Mouse (Mus musculus) forebrain, embryonic 14.5 days (tissue): ENCODE data around the gene Itgb2l. TPM values are rescaled to one million over a fixed set of nuclear protein-coding genes. Genes with fewer than 3 reads are reported as not detected.

Experiments
- ATAC-seq: fragments of 200-750 bp; cut with Nextera tagmentation; 2 replicates; pipeline ENCODE4 v1.8.0; 2017; ENCODE audit warnings: mild to moderate bottlenecking, moderate library complexity
- DNase-seq: peaks from one replicate; pipeline ENCODE4 v3.0.0-alpha.2; 2015; ENCODE audit warnings: low spot score
- H3K27ac ChIP-seq: fragments of 300-500 bp; sonication (generic); 2 replicates; pipeline ENCODE4 v1.5.1; 2014; ENCODE audit warnings: low read depth, mild to moderate bottlenecking, control low read depth, low read length, moderate library complexity
- H3K27me3 ChIP-seq: fragments of 300-500 bp; sonication (generic); replicated peaks from 2 replicates; pipeline ENCODE4 v1.6.1; 2014; ENCODE audit warnings: low read length, control low read depth, mixed read lengths; ENCODE audit not compliant: control insufficient read depth, insufficient read depth
- H3K36me3 ChIP-seq: fragments of 300-500 bp; sonication (generic); 2 replicates; pipeline ENCODE4 v1.6.1; 2014; ENCODE audit warnings: low read length, control low read depth; ENCODE audit not compliant: control insufficient read depth, insufficient read depth
- H3K4me1 ChIP-seq: fragments of 300-500 bp; sonication (generic); 2 replicates; pipeline ENCODE4 v1.6.1; 2014; ENCODE audit warnings: antibody characterized with exemption, low read length, control low read depth; ENCODE audit not compliant: control insufficient read depth, insufficient read depth
- H3K4me2 ChIP-seq: fragments of 300-500 bp; sonication (generic); 2 replicates; pipeline ENCODE4 v1.6.1; 2014; ENCODE audit warnings: mild to moderate bottlenecking, control low read depth, low read length
- H3K4me3 ChIP-seq: fragments of 300-500 bp; sonication (generic); 2 replicates; pipeline ENCODE4 v1.5.1; 2014; ENCODE audit warnings: low read depth, low read length, control low read depth
- H3K9ac ChIP-seq: fragments of 300-500 bp; sonication (generic); 2 replicates; pipeline ENCODE4 v1.6.1; 2014; ENCODE audit warnings: mild to moderate bottlenecking, low read length, control low read depth, moderate library complexity
- H3K9me3 ChIP-seq: fragments of 300-500 bp; sonication (generic); replicated peaks from 2 replicates; pipeline ENCODE4 v1.6.1; 2016; ENCODE audit warnings: low read length, control low read depth, mixed read lengths; ENCODE audit not compliant: control insufficient read depth
- WGBS: fragments of 180-500 bp; shearing (Covaris S2); extraction: QIAGEN DNeasy Blood & Tissue Kit; methylation state at CpG from one replicate; pipeline ENCODE4 v1.1.7; 2014; 5-methylcytosine and 5-hydroxymethylcytosine counted together
- polyA plus RNA-seq: library from polyadenylated mRNA; unstranded; fragments of >200 nt; fragmentation: Nextera tagmentation; extraction: Ambion mirVana; gene quantifications from 2 replicates; pipeline ENCODE4 v1.2.1, GENCODE M21; 2014

Itgb2l gene
- polyA plus RNA-seq, 1 experiment from 2014 or later, result 0.06 TPM

- Histone ChIP-seq H3K4me1 (no peaks in the 10 kb centered on the region), H3K4me3 (no peak overlapping the region), H3K9ac (no peak overlapping the region), H3K4me2 (no peak overlapping the region), H3K27me3 (no peaks in the 10 kb centered on the region), H3K36me3 (no peaks in the 10 kb centered on the region), H3K9me3 (no peaks in the 10 kb centered on the region), H3K27ac (no peak overlapping the region)
- WGBS, result 77% methylated on average over 8 of the region's 8 CpGs
- ATAC-seq (no peak), DNase-seq (peak; percentile 3)
These were observed 2.5 kb downstream of the Itgb2l start for GRCm38 (mm10) chr16:96440871-96441270.

GRCm38 (mm10) chr16:96439682-96440081 is 3.7 kb downstream of the Itgb2l start:
- no peak overlapping the region for H3K9ac ChIP-seq
- no peaks in the 10 kb centered on the region for H3K9me3 ChIP-seq
- no peak overlapping the region for H3K4me2 ChIP-seq
- no peak overlapping the region for H3K27ac ChIP-seq
- no peak for DNase-seq
- no peak for ATAC-seq
- H3K27me3 ChIP-seq, result no peaks in the 10 kb centered on the region
- no peak overlapping the region for H3K4me3 ChIP-seq
- H3K36me3 ChIP-seq, result no peaks in the 10 kb centered on the region
- H3K4me1 ChIP-seq, result no peaks in the 10 kb centered on the region
- 79% methylated on average over 4 of the region's 4 CpGs for WGBS

- 82% methylated on average over 5 of the region's 5 CpGs for WGBS
- no peak overlapping the region for H3K4me3 ChIP-seq
These were observed 4.5 kb downstream of the Itgb2l start for GRCm38 (mm10) chr16:96438946-96439345.

GRCm38 (mm10) chr16:96434024-96434785 is 9.2 kb downstream of the Itgb2l start:
- ATAC-seq, result no peak
- Histone ChIP-seq H3K9ac (no peak overlapping the region), H3K36me3 (no peaks in the 10 kb centered on the region), H3K4me3 (no peak overlapping the region), H3K4me2 (no peak overlapping the region), H3K4me1 (no peaks in the 10 kb centered on the region), H3K27me3 (no peaks in the 10 kb centered on the region), H3K9me3 (no peaks in the 10 kb centered on the region), H3K27ac (no peak overlapping the region)
- DNase-seq, result no peak
- WGBS, result 86% methylated on average over 3 of the region's 3 CpGs

More at GRCm38 (mm10) chr16:96438946-96439345, 4.5 kb downstream of the Itgb2l start:
- H3K4me1 ChIP-seq, result no peaks in the 10 kb centered on the region
- no peaks in the 10 kb centered on the region for H3K9me3 ChIP-seq
- H3K36me3 ChIP-seq, result no peaks in the 10 kb centered on the region
- ATAC-seq, result peak; percentile 73; the same call in 1 of the 2 replicates
- H3K27me3 ChIP-seq, result no peaks in the 10 kb centered on the region
- no peak overlapping the region for H3K9ac ChIP-seq
- H3K4me2 ChIP-seq, result no peak overlapping the region
- DNase-seq, result peak; percentile 63
- H3K27ac ChIP-seq, result no peak overlapping the region

- Histone ChIP-seq H3K4me1 (no peaks in the 10 kb centered on the region), H3K27me3 (no peaks in the 10 kb centered on the region), H3K36me3 (no peaks in the 10 kb centered on the region), H3K4me2 (no peak overlapping the region), H3K9ac (no peak overlapping the region), H3K9me3 (no peaks in the 10 kb centered on the region), H3K4me3 (no peak overlapping the region), H3K27ac (no peak overlapping the region)
- no peak for ATAC-seq
- WGBS, result 90% methylated on average over 10 of the region's 10 CpGs
- DNase-seq, result no peak
These were observed 10.2 kb downstream of the Itgb2l start for GRCm38 (mm10) chr16:96433266-96433665.

GRCm38 (mm10) chr16:96429046-96429445 is 14.4 kb downstream of the Itgb2l start:
- Histone ChIP-seq H3K27ac (no peak overlapping the region), H3K4me3 (no peak overlapping the region), H3K4me1 (no peaks in the 10 kb centered on the region), H3K36me3 (no peaks in the 10 kb centered on the region), H3K9ac (no peak overlapping the region), H3K27me3 (no peaks in the 10 kb centered on the region), H3K9me3 (no peaks in the 10 kb centered on the region), H3K4me2 (no peak overlapping the region)
- WGBS, result 72% methylated on average over 3 of the region's 3 CpGs
- DNase-seq (no peak), ATAC-seq (no peak)

GRCm38 (mm10) chr16:96426671-96427070 is 16.7 kb downstream of the Itgb2l start:
- Histone ChIP-seq H3K36me3 (no peaks in the 10 kb centered on the region), H3K27ac (no peak overlapping the region), H3K9me3 (no peaks in the 10 kb centered on the region), H3K9ac (no peak overlapping the region), H3K27me3 (no peaks in the 10 kb centered on the region), H3K4me1 (no peaks in the 10 kb centered on the region), H3K4me2 (no peak overlapping the region), H3K4me3 (no peak overlapping the region)
- 85% methylated on average over 7 of the region's 7 CpGs for WGBS
- ATAC-seq (no peak), DNase-seq (no peak)

GRCm38 (mm10) chr16:96425044-96425443 is 18.4 kb downstream of the Itgb2l start:
- 84% methylated on average over 2 of the region's 2 CpGs for WGBS
- no peaks in the 10 kb centered on the region for H3K9me3 ChIP-seq
- H3K27me3 ChIP-seq, result no peaks in the 10 kb centered on the region
- DNase-seq (no peak), ATAC-seq (no peak)
- H3K4me3 ChIP-seq, result no peak overlapping the region
- no peaks in the 10 kb centered on the region for H3K36me3 ChIP-seq
- no peaks in the 10 kb centered on the region for H3K4me1 ChIP-seq
- no peak overlapping the region for H3K4me2 ChIP-seq
- no peak overlapping the region for H3K9ac ChIP-seq
- no peak overlapping the region for H3K27ac ChIP-seq

- H3K4me1 ChIP-seq, result no peaks in the 10 kb centered on the region
- no peak overlapping the region for H3K9ac ChIP-seq
- DNase-seq, result peak; percentile 39
- no peak overlapping the region for H3K4me3 ChIP-seq
- no peaks in the 10 kb centered on the region for H3K9me3 ChIP-seq
- H3K27me3 ChIP-seq, result no peaks in the 10 kb centered on the region
- 6% methylated on average over 4 of the region's 4 CpGs for WGBS
- H3K36me3 ChIP-seq, result no peaks in the 10 kb centered on the region
- no peak overlapping the region for H3K27ac ChIP-seq
- ATAC-seq, result no peak
- no peak overlapping the region for H3K4me2 ChIP-seq
These were observed 35.4 kb downstream of the Itgb2l start for GRCm38 (mm10) chr16:96408064-96408465.
